Mouse (Mus musculus) kidney, postnatal 4 days (tissue): ENCODE results near the gene Slc12a7.
"Not testable (repeated sequence)": the region's sequence is repeated elsewhere in the genome, so short reads cannot be mapped to it uniquely, and the experiment has no call there.

Experiments used
- DNase-seq, 2 experiments: peaks; one replicate each; pipeline ENCODE4 v3.0.0; 2021; ENCODE audit warnings: mixed read lengths in 2 of 2

Slc12a7 gene

GRCm38 (mm10) chr13:73732742-73733700 lies at the start of gene Slc12a7:
Gene Slc12a7 (plus strand): TSS chr13:73733094.
- peak; percentile 65 to 72 for DNase-seq

- DNase-seq = no peak
Observed at GRCm38 (mm10) chr13:73683682-73684081, 49.2 kb upstream of the Slc12a7 start.

GRCm38 (mm10) chr13:73684412-73684811 lies 48.5 kb upstream of the Slc12a7 start:
- no peak for DNase-seq

GRCm38 (mm10) chr13:73685502-73685901 lies 47.4 kb upstream of the Slc12a7 start:
- no peak for DNase-seq

- DNase-seq = peak in 1 of 2 experiments; percentile 16
Observed at GRCm38 (mm10) chr13:73687601-73688000, 45.3 kb upstream of the Slc12a7 start.

- DNase-seq = no peak
Observed at GRCm38 (mm10) chr13:73688934-73689333, 44.0 kb upstream of the Slc12a7 start.

- peak; percentile 90 to 94 for DNase-seq
Observed at GRCm38 (mm10) chr13:73692249-73692868, 40.5 kb upstream of the Slc12a7 start.

DNA sequence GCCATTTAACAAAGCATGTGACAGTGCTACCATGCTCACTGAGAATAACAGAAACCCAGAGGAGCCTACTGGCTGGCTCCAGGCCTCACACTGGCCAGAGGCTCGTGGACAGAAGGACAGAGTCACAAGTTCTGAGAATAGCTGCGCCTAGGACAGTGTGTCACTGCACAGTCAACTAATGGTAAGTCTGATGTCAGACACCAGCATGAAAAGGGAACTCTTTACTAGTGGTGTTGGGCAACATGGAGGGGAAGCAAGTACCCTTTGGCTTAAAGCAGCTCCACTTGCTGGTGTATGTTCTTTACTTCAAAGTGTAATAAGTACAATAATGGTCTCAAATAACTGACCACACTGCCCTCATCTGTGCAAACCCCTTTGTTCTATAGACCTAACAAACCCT lies 39.6 kb upstream of the Slc12a7 start:
- no peak for DNase-seq

- no peak for DNase-seq
Observed at GRCm38 (mm10) chr13:73694972-73695371, 37.9 kb upstream of the Slc12a7 start.

DNA sequence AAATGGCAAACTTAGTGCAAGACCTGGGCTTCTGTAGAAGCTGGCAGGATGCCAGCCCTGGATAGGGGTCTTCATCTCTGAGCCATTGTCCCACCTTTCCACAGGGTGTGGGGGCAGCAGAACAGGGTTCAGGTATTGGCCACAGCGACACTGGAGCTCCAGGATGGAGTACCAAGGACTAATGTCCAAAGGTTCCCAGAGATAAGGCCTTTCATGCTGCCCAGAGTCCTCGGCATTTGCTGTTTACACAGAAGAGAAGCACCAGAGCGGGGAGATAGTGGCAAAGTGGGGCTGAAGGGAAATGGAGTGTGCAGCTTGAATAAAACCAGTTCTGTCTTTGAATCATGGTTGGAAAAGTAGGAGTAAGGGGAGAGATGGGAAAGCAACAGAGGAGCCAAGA lies 36.4 kb upstream of the Slc12a7 start:
- no peak for DNase-seq

GRCm38 (mm10) chr13:73699714-73700113 lies 33.2 kb upstream of the Slc12a7 start:
- DNase-seq = no peak

- DNase-seq = peak in 1 of 2 experiments; percentile 45
Observed at GRCm38 (mm10) chr13:73700554-73700953, 32.3 kb upstream of the Slc12a7 start.

GRCm38 (mm10) chr13:73701161-73701883 lies 31.6 kb upstream of the Slc12a7 start:
- no peak for DNase-seq

DNA sequence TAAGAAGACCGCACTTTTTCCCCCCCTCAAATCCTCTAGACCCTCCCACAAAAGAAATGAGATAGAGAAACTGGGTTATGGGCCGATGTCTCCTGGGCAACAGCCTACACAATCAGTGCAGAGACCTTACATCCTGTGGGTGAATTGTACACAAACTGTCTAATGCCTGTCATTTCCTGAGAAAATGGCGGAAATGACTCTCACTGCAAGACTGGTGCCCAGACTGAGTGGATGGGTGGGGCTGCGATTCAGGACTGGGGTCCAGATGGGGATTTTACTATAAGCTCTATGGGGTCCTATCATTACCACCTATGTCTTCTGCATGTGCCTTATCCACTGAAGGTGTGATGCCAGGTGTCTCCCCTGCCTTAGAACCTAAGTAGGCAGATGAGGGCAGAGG lies 30.1 kb upstream of the Slc12a7 start:
- DNase-seq = no peak

DNA sequence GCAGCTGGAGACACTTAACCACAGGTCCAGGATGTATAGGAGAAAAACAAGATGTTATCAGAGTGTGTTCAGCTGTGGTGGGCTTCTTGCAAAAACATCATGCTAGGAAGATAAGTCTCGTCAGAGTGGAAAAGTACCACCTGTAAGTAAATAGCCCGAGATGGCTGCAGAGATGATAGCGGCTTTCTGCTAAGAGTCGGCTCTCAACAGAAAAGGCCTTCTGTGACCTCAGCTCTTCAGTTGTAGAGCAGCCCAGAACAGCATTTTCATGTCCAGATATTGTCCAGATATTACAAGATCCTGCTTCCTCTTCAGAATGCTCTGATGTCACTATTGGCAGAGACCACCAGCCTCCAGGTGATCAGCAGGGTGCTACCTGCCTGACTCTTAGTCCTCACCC lies 29.4 kb upstream of the Slc12a7 start:
- not testable (repeated sequence) for DNase-seq

DNA sequence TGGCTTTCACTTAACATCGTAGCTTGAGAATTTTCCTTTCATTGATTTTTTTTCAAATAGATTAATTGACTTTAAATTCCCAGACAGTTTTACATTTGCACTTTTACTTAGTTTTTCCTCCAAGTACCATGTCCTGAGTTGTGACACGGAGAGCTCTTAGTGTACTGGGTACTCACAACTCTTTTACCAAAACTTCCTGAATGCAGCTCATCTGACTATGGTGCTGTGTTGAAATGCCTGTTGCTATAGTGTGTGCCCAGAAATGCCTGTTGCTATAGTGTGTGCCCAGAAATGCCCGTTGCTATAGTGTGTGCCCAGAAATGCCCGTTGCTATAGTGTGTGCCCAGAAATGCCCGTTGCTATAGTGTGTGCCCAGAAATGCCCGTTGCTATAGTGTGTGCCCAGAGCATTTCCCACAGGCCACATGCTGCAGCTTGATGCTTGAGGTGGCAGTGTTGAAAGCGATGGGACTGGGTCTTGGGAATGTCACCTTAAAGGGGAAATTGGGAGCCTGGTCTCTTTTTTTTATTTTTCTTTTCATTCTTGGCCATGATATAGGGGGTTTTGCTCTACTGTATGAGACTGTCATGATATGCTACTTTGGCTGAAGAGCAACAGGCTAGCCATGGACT lies 28.1 kb upstream of the Slc12a7 start, which contains the start of gene Slc6a19:
Gene Slc6a19, minus strand, starts transcription at position 172 of the 632 bp plus-strand sequence.
- DNase-seq = no peak

- DNase-seq = peak in 1 of 2 experiments; percentile 23
Observed at GRCm38 (mm10) chr13:73709491-73709890, 23.4 kb upstream of the Slc12a7 start.

GRCm38 (mm10) chr13:73711221-73711620 lies 21.7 kb upstream of the Slc12a7 start:
- DNase-seq = peak in 1 of 2 experiments; percentile 45

DNA sequence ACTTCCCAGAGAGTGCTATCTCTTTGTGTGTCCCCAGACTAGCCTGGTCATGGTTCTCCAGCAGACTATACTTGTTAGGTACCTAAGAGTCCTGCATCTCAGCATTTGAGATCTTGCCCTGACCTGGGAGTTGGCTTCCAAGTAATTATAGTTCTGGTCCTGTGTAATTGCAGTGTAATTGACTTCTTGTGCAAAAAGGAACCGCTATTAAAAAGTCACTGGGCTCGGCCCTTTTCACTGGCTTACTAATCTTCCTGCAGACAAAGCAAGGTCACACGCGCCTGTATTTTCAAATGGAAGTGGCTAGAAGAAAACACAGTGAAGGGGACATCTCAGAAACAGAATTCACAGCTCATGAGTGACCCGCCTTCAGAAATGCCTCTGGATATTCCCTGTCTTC lies 21.1 kb upstream of the Slc12a7 start:
- DNase-seq = no peak

GRCm38 (mm10) chr13:73712228-73712627 lies 20.7 kb upstream of the Slc12a7 start:
- no peak for DNase-seq

GRCm38 (mm10) chr13:73713204-73713603 lies 19.7 kb upstream of the Slc12a7 start:
- DNase-seq = no peak

GRCm38 (mm10) chr13:73714020-73714419 lies 18.9 kb upstream of the Slc12a7 start:
- peak in 1 of 2 experiments; percentile 43 for DNase-seq

DNA sequence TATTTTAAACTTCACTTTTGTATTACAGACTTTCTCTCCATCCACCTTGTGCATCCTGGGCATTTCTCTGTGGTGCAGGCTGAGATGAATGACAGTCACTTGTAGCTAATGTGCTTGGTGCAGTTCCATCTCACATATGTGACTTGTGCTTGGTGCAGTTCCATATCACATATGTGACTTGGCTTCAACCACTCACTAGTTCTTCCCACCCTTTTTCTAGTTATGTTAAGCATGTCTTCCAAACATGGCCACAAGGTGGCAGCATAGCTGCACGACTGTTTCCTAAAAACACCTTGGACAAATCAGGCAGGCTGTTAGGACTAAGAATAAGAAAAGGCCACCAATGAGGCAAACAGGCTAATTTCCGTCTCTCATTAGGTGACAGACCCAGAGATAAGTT lies 14.7 kb upstream of the Slc12a7 start:
- peak; percentile 91 for DNase-seq
